Mouse (Mus musculus) ES-E14 (cell line): ENCODE data around the gene Mavs. TPM values are rescaled to one million over a fixed set of nuclear protein-coding genes. Genes with fewer than 3 reads are reported as not detected.

ENCODE experiments used
- DNase-seq: peaks from one replicate; pipeline ENCODE4 v3.0.0-alpha.2; 2013; ENCODE audit warnings: low read depth, low spot score
- H3K27ac ChIP-seq: 2 replicates; pipeline ENCODE4 v1.5.1; 2012; ENCODE audit warnings: low read depth, mild to moderate bottlenecking, low read length, moderate library complexity, mixed read lengths; ENCODE audit not compliant: poor library complexity, insufficient read depth, severe bottlenecking
- H3K36me3 ChIP-seq: 2 replicates; pipeline ENCODE4 v1.6.1; 2012; ENCODE audit warnings: mild to moderate bottlenecking, low read length, moderate library complexity, mixed read lengths; ENCODE audit not compliant: control insufficient read depth, poor library complexity, insufficient read depth, severe bottlenecking
- H3K4me1 ChIP-seq, 2 experiments: fragments of 150-350 bp in 1 of 2; sonication (generic) in 1 of 2; 2 replicates each; pipeline ENCODE4 v1.6.1; 2012; ENCODE audit warnings: low read length in 2 of 2, mild to moderate bottlenecking in 1 of 2, mixed read lengths in 1 of 2; ENCODE audit not compliant: control insufficient read depth in 2 of 2, insufficient read depth in 2 of 2, poor library complexity in 1 of 2
- H3K4me3 ChIP-seq, 2 experiments: fragments of 150-350 bp in 1 of 2; sonication (generic) in 1 of 2; 2 replicates each; pipeline ENCODE4 v1.5.1; 2012; ENCODE audit warnings: low read length in 2 of 2, low read depth in 1 of 2, mild to moderate bottlenecking in 1 of 2, mixed read lengths in 1 of 2; ENCODE audit not compliant: insufficient read depth in 1 of 2, poor library complexity in 1 of 2, severe bottlenecking in 1 of 2
- H3K9ac ChIP-seq: 2 replicates; pipeline ENCODE4 v1.6.1; 2012; ENCODE audit warnings: low read depth, mild to moderate bottlenecking, low read length, mixed read lengths; ENCODE audit not compliant: poor library complexity, insufficient read depth, severe bottlenecking
- H3K9me3 ChIP-seq: fragments of 150-350 bp; sonication (generic); 2 replicates; pipeline ENCODE4 v1.6.1; 2012; ENCODE audit warnings: low read depth, mild to moderate bottlenecking, low read length; ENCODE audit not compliant: control insufficient read depth, insufficient read depth
- CHD2 ChIP-seq: IDR thresholded peaks from 2 replicates; pipeline ENCODE4 v1.6.1; 2014; ENCODE audit warnings: mild to moderate bottlenecking, low read depth, low read length, inconsistent platforms
- HCFC1 ChIP-seq: IDR thresholded peaks from 2 replicates; pipeline ENCODE4 v1.6.1; 2012; ENCODE audit warnings: low read length, inconsistent platforms, borderline replicate concordance; ENCODE audit not compliant: insufficient read depth
- MAFK ChIP-seq: IDR thresholded peaks from 2 replicates; pipeline ENCODE4 v1.6.1; 2014; ENCODE audit warnings: mild to moderate bottlenecking, low read depth, low read length, inconsistent platforms; ENCODE audit not compliant: insufficient read depth
- ZC3H11A ChIP-seq: IDR thresholded peaks from 2 replicates; pipeline ENCODE4 v1.6.1; 2012; ENCODE audit warnings: low read depth, mild to moderate bottlenecking, inconsistent platforms, low read length, borderline replicate concordance
- ZNF384 ChIP-seq: IDR thresholded peaks from 2 replicates; pipeline ENCODE4 v1.6.1; 2012; ENCODE audit warnings: low read depth, low read length, inconsistent platforms
- in situ Hi-C, 2 experiments: fragments of 600-800 bp; cut with MboI; formaldehyde crosslinking; loops; one replicate each; pipeline ENCODE4 v1.15.1; 2025; ENCODE audit warnings: low sequenced_read_pairs in 2 of 2, inconsistent platforms in 1 of 2; ENCODE audit not compliant: unreplicated experiment in 2 of 2
- total RNA-seq: library from RNA; depleted of rRNA; stranded (reverse); fragments of 300-350 nt; gene quantifications from 2 replicates; pipeline ENCODE4 v1.2.3, GENCODE M21; 2012

Mavs gene
- total RNA-seq, 1 experiment, result 11.4 TPM

- in situ Hi-C loops, result no loop called here
- peaks cover 0 to 2% of the 10 kb centered on the region in 2 experiments; a peak in 2 of 4 replicates for H3K4me1 ChIP-seq
- no peak for TF ChIP-seq ZC3H11A
- peak; percentile 34; the same call in 1 of the 2 replicates for TF ChIP-seq HCFC1
These were observed 27.8 kb downstream of the Mavs start for GRCm38 (mm10) chr2:131261481-131262212.

GRCm38 (mm10) chr2:131262213-131262672, 28.4 kb downstream of the Mavs start, which contains the start of gene Pank2:
Gene Pank2, plus strand, starts transcription at chr2:131262495.
- DNase-seq, result peak; percentile 94
- no peaks in the 10 kb centered on the region for H3K9me3 ChIP-seq
- H3K4me1 ChIP-seq, result peaks cover 0 to 2% of the 10 kb centered on the region in 2 experiments; a peak in 2 of 4 replicates
- TF ChIP-seq CHD2 (peak; percentile 70), ZNF384 (no peak), MAFK (no peak), ZC3H11A (no peak), HCFC1 (no peak)
- H3K9ac ChIP-seq, result peak within 1 kb of the TSS; percentile 96
- H3K27ac ChIP-seq, result peak within 1 kb of the TSS; percentile 88
- in situ Hi-C loops, result no loop called here
- H3K4me3 ChIP-seq, result peak within 1 kb of the TSS; percentile 82 to 86
- 0 out of 2 replicates have a peak, but pooled peaks cover 3% of the 10 kb centered on the region for H3K36me3 ChIP-seq

More at GRCm38 (mm10) chr2:131261481-131262212, 27.8 kb downstream of the Mavs start:
- H3K27ac ChIP-seq, result peak overlapping the region; percentile 59; the same call in 1 of the 2 replicates
- H3K9me3 ChIP-seq, result no peaks in the 10 kb centered on the region
- peak overlapping the region; percentile 72 for H3K9ac ChIP-seq
- H3K36me3 ChIP-seq, result 0 out of 2 replicates have a peak, but pooled peaks cover 3% of the 10 kb centered on the region
- H3K4me3 ChIP-seq, result peak overlapping the region; percentile 64 to 82
- no peak for DNase-seq

DNA sequence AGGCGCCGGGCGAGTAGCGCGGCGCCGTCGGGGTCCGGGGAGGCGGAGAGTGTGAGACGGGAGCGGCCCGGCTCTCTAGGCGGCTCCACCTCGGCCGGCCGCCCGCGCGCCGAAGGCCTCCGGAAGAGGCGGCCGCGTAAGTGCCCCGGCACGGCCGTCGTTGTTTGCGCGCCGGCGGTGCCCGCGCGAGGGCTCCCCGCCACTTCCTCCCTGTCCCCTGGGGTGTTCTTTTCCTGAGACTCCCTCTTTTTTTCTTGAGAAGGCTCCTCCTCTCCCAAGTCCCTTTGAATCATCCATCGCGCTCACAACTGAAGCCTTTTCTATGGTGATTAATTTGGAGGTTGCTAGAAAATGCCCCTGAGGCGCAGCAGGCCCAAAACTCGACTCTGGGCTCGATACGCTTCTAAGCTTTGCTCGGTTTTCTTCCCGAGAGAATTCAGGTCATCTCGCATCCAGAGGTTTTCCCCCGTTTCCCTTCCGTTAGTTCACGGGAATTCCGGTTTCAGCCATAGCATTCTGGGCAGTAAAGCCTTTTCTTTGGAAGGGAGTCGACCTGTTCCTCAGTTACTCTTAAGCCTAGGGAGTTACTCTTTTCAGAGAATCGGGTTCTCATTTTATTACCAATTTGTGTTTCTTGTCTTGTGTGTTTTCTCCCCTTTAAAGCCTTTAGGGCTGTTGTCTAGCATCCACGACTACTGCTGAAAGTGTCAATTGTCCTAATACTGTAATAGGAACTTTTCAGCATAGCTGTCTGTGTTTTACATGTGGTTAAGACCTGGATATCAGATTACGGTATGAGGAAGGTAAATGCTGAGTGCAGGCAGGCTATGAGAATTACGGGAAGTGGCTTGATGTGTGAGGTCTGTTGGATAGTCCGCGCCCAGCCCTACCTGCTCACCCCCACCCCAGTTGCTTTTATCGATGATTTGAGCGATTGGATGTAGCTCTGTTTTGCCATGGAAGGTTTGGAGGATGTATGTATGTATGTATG, 29.1 kb downstream of the Mavs start:
- DNase-seq, result peak; percentile 24
- Histone ChIP-seq H3K27ac (peak overlapping the region; percentile 88), H3K4me1 (peaks cover 0 to 2% of the 10 kb centered on the region in 2 experiments; a peak in 2 of 4 replicates), H3K9me3 (no peaks in the 10 kb centered on the region), H3K4me3 (peak overlapping the region; percentile 70 to 86), H3K9ac (peak overlapping the region; percentile 96), H3K36me3 (0 out of 2 replicates have a peak, but pooled peaks cover 3% of the 10 kb centered on the region)
- TF ChIP-seq CHD2 (no peak), MAFK (no peak), ZC3H11A (no peak), HCFC1 (no peak), ZNF384 (peak; percentile 52; the same call in 1 of the 2 replicates)
- in situ Hi-C loops, result no loop called here

DNA sequence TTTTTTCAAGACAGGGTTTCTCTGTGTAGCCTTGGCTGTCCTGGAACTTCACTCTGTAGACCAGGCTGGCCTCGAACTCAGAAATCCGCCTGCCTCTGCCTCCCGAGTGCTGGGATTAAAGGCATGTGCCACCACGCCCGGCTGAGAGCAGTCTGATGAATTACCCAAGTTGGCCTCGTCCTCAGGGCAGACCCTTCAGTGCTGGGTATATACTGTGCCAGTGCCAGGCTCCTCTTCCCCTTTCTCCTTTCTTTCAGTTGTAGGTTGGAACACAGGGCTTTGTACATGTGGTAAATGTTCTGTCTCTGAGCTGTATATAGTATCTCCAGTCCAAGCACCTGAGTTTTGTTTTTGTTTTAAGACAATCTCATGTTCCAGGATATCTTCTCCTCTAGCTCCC, 30.2 kb downstream of the Mavs start:
- Histone ChIP-seq H3K4me1 (peaks cover 0 to 2% of the 10 kb centered on the region in 2 experiments; a peak in 2 of 4 replicates), H3K9ac (peak overlapping the region; percentile 30; the same call in 1 of the 2 replicates), H3K36me3 (0 out of 2 replicates have a peak, but pooled peaks cover 3% of the 10 kb centered on the region), H3K4me3 (peak overlapping the region in 1 of 2 experiments; percentile 17; a peak in 1 of 4 replicates), H3K9me3 (no peaks in the 10 kb centered on the region), H3K27ac (no peak overlapping the region)
- in situ Hi-C loops, result no loop called here
- TF ChIP-seq MAFK (no peak), ZC3H11A (no peak), CHD2 (no peak), HCFC1 (no peak)
- no peak for DNase-seq
